Mouse (Mus musculus) CH12.LX (cell line): Measurements from ENCODE around the gene Dand5. TPM values are rescaled to one million over a fixed set of nuclear protein-coding genes. Genes with fewer than 3 reads are reported as not detected.
A peak's percentile ranks its signal among the peaks of the same experiment; 100 is the strongest.

Experiments
- DNase-seq: peaks from one replicate; pipeline ENCODE4 v3.0.0-alpha.2; 2013; ENCODE audit errors: extremely low read depth
- H3K27ac ChIP-seq: 2 replicates; pipeline ENCODE4 v1.5.1; 2012; ENCODE audit warnings: low read depth, mild to moderate bottlenecking, control low read depth, moderate library complexity; ENCODE audit not compliant: insufficient read depth
- H3K27me3 ChIP-seq: replicated peaks from 2 replicates; pipeline ENCODE3; 2012; ENCODE audit warnings: inconsistent platforms
- H3K36me3 ChIP-seq, 2 experiments: replicated peaks in 1 of 2; 2 replicates each; pipeline versions ENCODE3 to v1.6.1; 2012; ENCODE audit warnings: inconsistent platforms in 1 of 2, low read length in 1 of 2, mild to moderate bottlenecking in 1 of 2, mixed read lengths in 1 of 2, moderate library complexity in 1 of 2; ENCODE audit not compliant: control insufficient read depth in 1 of 2, insufficient read depth in 1 of 2
- H3K4me1 ChIP-seq, 2 experiments: 2 replicates each; pipeline ENCODE4 v1.6.1; 2012; ENCODE audit warnings: inconsistent platforms in 1 of 2, moderate library complexity in 1 of 2; ENCODE audit not compliant: insufficient read depth in 2 of 2, control insufficient read depth in 1 of 2
- H3K4me2 ChIP-seq: 2 replicates; pipeline ENCODE4 v1.6.1; 2012; ENCODE audit warnings: low read depth, mild to moderate bottlenecking, control low read depth; ENCODE audit not compliant: poor library complexity, insufficient read depth, severe bottlenecking
- H3K4me3 ChIP-seq, 3 experiments: fragments of 150-350 bp in 1 of 3; sonication (generic) in 1 of 3; replicated peaks in 1 of 3; 2 replicates each; pipeline versions ENCODE3 to v1.5.1; 2011 to 2012; ENCODE audit warnings: low read depth in 2 of 3, low read length in 2 of 3, mild to moderate bottlenecking in 2 of 3, moderate library complexity in 2 of 3, control low read depth in 1 of 3, improper control_type of control experiment in 1 of 3, inconsistent platforms in 1 of 3, mixed read lengths in 1 of 3; ENCODE audit not compliant: poor library complexity in 1 of 3
- H3K79me2 ChIP-seq: replicated peaks from 2 replicates; pipeline ENCODE4 v1.6.1; 2012; ENCODE audit warnings: mild to moderate bottlenecking, moderate library complexity; ENCODE audit not compliant: control insufficient read depth, poor library complexity, insufficient read depth, severe bottlenecking; ENCODE audit errors: extremely low read depth
- H3K9ac ChIP-seq: 2 replicates; pipeline ENCODE4 v1.6.1; 2012; ENCODE audit warnings: low read depth, mild to moderate bottlenecking, control low read depth, moderate library complexity; ENCODE audit not compliant: insufficient read depth
- H3K9me3 ChIP-seq: replicated peaks from 2 replicates; pipeline ENCODE3; 2012; ENCODE audit warnings: low read length, inconsistent platforms, mixed read lengths
- CHD1 ChIP-seq: IDR thresholded peaks from 2 replicates; pipeline ENCODE4 v1.6.1; 2012; ENCODE audit warnings: low read depth, low read length, improper control_type of control experiment, inconsistent platforms
- CHD2 ChIP-seq: IDR thresholded peaks from 2 replicates; pipeline ENCODE4 v1.6.1; 2011; ENCODE audit warnings: low read length, improper control_type of control experiment
- CTCF ChIP-seq, 2 experiments: IDR thresholded peaks in 1 of 2; conservative IDR thresholded peaks in 1 of 2; 2 replicates each; pipeline ENCODE4 v1.5.1; 2011 to 2012; ENCODE audit warnings: low read depth in 2 of 2, low read length in 2 of 2, improper control_type of control experiment in 1 of 2, inconsistent platforms in 1 of 2, mild to moderate bottlenecking in 1 of 2, moderate library complexity in 1 of 2
- ELF1 ChIP-seq: IDR thresholded peaks from 2 replicates; pipeline ENCODE4 v1.6.1; 2014; ENCODE audit warnings: low read depth, mild to moderate bottlenecking, inconsistent platforms, low read length, improper control_type of control experiment
- EP300 ChIP-seq: IDR thresholded peaks from 2 replicates; pipeline ENCODE4 v1.6.1; 2011; ENCODE audit warnings: low read length, improper control_type of control experiment
- ETS1 ChIP-seq: conservative IDR thresholded peaks from 2 replicates; pipeline ENCODE4 v1.6.1; 2012; ENCODE audit warnings: low read depth, mild to moderate bottlenecking, inconsistent platforms, low read length, improper control_type of control experiment, moderate library complexity
- GABPA ChIP-seq: IDR thresholded peaks from 2 replicates; pipeline ENCODE4 v1.6.1; 2012; ENCODE audit warnings: low read depth, low read length, improper control_type of control experiment, inconsistent platforms; ENCODE audit not compliant: insufficient replicate concordance
- IRF4 ChIP-seq: IDR thresholded peaks from 2 replicates; pipeline ENCODE4 v1.6.1; 2014; ENCODE audit warnings: low read depth, mild to moderate bottlenecking, inconsistent platforms, low read length, improper control_type of control experiment
- JUN ChIP-seq: IDR thresholded peaks from 2 replicates; pipeline ENCODE4 v1.6.1; 2011; ENCODE audit warnings: low read depth, mild to moderate bottlenecking, low read length, improper control_type of control experiment, moderate library complexity; ENCODE audit not compliant: insufficient read depth
- JUND ChIP-seq: conservative IDR thresholded peaks from 2 replicates; pipeline ENCODE4 v1.6.1; 2011; ENCODE audit warnings: low read depth, low read length, improper control_type of control experiment
- MAX ChIP-seq: IDR thresholded peaks from 2 replicates; pipeline ENCODE4 v1.6.1; 2011; ENCODE audit warnings: low read length, improper control_type of control experiment
- MAZ ChIP-seq: IDR thresholded peaks from 2 replicates; pipeline ENCODE4 v1.6.1; 2012; ENCODE audit warnings: low read depth, mild to moderate bottlenecking, inconsistent platforms, low read length, improper control_type of control experiment, moderate library complexity
- MEF2A ChIP-seq: IDR thresholded peaks from 2 replicates; pipeline ENCODE4 v1.6.1; 2014; ENCODE audit warnings: low read depth, mild to moderate bottlenecking, inconsistent platforms, low read length, improper control_type of control experiment, borderline replicate concordance
- MYC ChIP-seq: IDR thresholded peaks from 2 replicates; pipeline ENCODE4 v1.6.1; 2011; ENCODE audit warnings: low read depth, mild to moderate bottlenecking, improper control_type of control experiment, low read length
- NRF1 ChIP-seq: IDR thresholded peaks from 2 replicates; pipeline ENCODE4 v1.6.1; 2014; ENCODE audit warnings: low read depth, mild to moderate bottlenecking, inconsistent platforms, low read length, improper control_type of control experiment, moderate library complexity
- PAX5 ChIP-seq: IDR thresholded peaks from 2 replicates; pipeline ENCODE4 v1.6.1; 2012; ENCODE audit warnings: low read length, inconsistent platforms, mixed read lengths
- RCOR1 ChIP-seq: conservative IDR thresholded peaks from 2 replicates; pipeline ENCODE4 v1.6.1; 2012; ENCODE audit warnings: low read depth, mild to moderate bottlenecking, inconsistent platforms, low read length, improper control_type of control experiment
- SIN3A ChIP-seq: IDR thresholded peaks from 2 replicates; pipeline ENCODE4 v1.6.1; 2012; ENCODE audit warnings: low read length, improper control_type of control experiment, inconsistent platforms
- SMC3 ChIP-seq: IDR thresholded peaks from 2 replicates; pipeline ENCODE4 v1.6.1; 2011; ENCODE audit warnings: low read depth, low read length, improper control_type of control experiment
- TBP ChIP-seq: conservative IDR thresholded peaks from 2 replicates; pipeline ENCODE4 v1.6.1; 2011; ENCODE audit warnings: low read depth, low read length, improper control_type of control experiment
- UBTF ChIP-seq: IDR thresholded peaks from 2 replicates; pipeline ENCODE4 v1.6.1; 2012; ENCODE audit warnings: low read depth, mild to moderate bottlenecking, inconsistent platforms, low read length, improper control_type of control experiment, moderate library complexity
- USF2 ChIP-seq: conservative IDR thresholded peaks from 2 replicates; pipeline ENCODE4 v1.6.1; 2011; ENCODE audit warnings: low read depth, low read length, improper control_type of control experiment
- ZKSCAN1 ChIP-seq: IDR thresholded peaks from 2 replicates; pipeline ENCODE4 v1.6.1; 2012; ENCODE audit warnings: low read depth, inconsistent platforms, low read length, improper control_type of control experiment, borderline replicate concordance
- ZMIZ1 ChIP-seq: IDR thresholded peaks from 2 replicates; pipeline ENCODE4 v1.6.1; 2012; ENCODE audit warnings: low read depth, mild to moderate bottlenecking, inconsistent platforms, low read length, improper control_type of control experiment
- ZNF384 ChIP-seq: IDR thresholded peaks from 2 replicates; pipeline ENCODE4 v1.6.1; 2012; ENCODE audit warnings: low read depth, low read length, improper control_type of control experiment, inconsistent platforms
- dilution Hi-C: fragments of 300-500 bp; cut with MboI; formaldehyde crosslinking; loops from 2 replicates; pipeline ENCODE4 v1.14.3; 2020; ENCODE audit warnings: low sequenced_read_pairs; ENCODE audit not compliant: extremely low pct_unique_long_range_greater_than_20kb, extremely low pct_ligation_motif_present
- in situ Hi-C: fragments of 300-500 bp; cut with MboI; formaldehyde crosslinking; loops from 3 replicates; pipeline ENCODE4 v1.14.3; 2019; ENCODE audit warnings: low sequenced_read_pairs, low pct_ligation_motif_present, low pct_unique_long_range_greater_than_20kb, mixed read lengths
- polyA plus RNA-seq: library from polyadenylated mRNA; unstranded; fragments of >175 nt; gene quantifications from 2 replicates; pipeline ENCODE4 v1.2.1, GENCODE M21; 2012; ENCODE audit warnings: low read depth; ENCODE audit not compliant: insufficient read length
- total RNA-seq, 2 experiments: library from RNA; depleted of rRNA; stranded (reverse); fragments of 300-350 nt in 1 of 2; fragments of >200 nt in 1 of 2; gene quantifications; 2 replicates each; pipeline ENCODE4 v1.2.3; 2012 to 2014

The Dand5 gene
- total and polyA plus RNA-seq, 3 experiments: 1.4 to 1.7 (median 1.5) TPM

DNA sequence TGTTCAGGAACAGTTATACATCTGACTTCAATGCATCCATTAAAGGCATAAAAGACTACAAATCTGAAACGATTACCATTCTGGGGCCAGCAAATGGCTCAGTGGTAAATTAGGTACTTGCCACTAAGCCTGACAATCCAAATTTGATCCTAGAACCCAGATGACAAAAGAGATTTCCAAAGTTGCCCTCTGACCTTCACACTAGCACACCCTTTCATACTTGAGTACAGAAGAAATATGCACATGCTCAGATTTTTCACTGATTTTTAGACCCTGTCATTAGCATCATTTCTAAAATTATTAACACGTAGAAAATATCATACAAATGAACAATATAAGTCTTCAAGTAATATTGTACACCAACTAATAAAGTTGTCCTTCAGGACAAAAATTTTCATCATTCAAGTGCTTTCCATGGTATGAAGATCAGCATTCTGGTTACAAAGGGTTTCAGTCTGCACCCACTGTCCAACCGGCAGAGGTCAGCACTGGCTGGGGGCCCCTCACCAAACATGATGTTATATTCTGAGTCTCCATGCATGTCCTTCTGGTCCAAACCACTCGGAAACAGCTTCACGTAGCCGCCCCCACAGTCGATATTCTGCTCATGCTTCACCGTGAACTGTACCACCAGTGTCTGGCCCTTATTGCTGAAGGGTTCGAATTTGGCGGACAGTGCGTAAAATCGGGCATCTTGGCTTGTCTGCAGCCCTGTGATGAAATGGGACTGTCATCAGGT, 22.9 kb upstream of the Dand5 start (continued):
- no peak for TF ChIP-seq PAX5
- 0 out of 2 replicates have a peak, but pooled peaks have one; percentile 13 for TF ChIP-seq MAX
- no peak for TF ChIP-seq CHD2
- peak in 1 of 2 experiments; percentile 67; a peak in 2 of 4 replicates for TF ChIP-seq CTCF (conservative IDR thresholded peaks at IDR 0.05 in 1 of 2, IDR thresholded peaks at IDR 0.05 in 1 of 2; ENCODE audit: low read depth in 2 of 2, low read length in 2 of 2)
- no peak for TF ChIP-seq MEF2A
- no peak for TF ChIP-seq IRF4
- no peak for TF ChIP-seq ZMIZ1
- no peak for TF ChIP-seq CHD1
- TF ChIP-seq JUN: no peak
- no peak for TF ChIP-seq ZNF384
- no peak for TF ChIP-seq EP300
- TF ChIP-seq MYC: no peak
- TF ChIP-seq ELF1: no peak

DNA sequence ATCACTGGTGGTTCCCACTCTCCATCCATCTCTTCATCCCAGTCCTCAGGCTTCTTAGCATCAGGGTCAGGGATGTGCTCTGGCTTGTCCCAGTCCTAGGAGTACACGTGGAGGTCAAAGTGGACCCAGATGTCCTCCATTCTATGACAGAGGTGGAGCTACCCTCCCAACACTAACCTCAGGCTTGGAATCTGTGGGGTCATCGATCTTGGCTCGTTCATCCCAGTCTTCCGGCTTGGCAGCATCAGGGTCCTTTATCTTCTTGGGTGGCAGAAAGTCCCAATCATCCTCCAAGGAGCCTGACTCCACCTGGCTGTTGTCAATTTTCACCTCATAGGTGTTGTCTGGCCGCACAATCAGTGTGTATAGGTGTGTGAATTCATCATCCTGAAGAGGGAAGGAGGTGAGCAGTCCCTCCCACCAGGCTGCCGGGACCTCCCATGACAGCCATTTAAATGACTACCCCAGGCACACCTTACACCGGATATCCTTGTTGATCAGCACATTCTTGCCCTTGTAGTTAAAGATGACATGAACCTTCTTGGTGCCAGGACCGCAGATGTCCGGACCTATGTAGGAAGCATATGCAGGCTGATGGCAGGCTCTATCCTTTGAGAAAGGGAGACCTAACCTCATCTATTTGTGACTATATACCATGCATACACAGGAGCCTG, 21.9 kb upstream of the Dand5 start:
- H3K27ac ChIP-seq: no peak overlapping the region
- in situ Hi-C loops: loop anchor here (5.0 kb wide), 1 partner anchor 43 kb away; no protein-coding TSS in a partner anchor
- peaks cover 41 to 49% of the 10 kb centered on the region in 2 experiments for H3K36me3 ChIP-seq
- H3K27me3 ChIP-seq: no peaks in the 10 kb centered on the region
- dilution Hi-C loops: no loop called here
- peaks cover 39% of the 10 kb centered on the region for H3K79me2 ChIP-seq
- peak overlapping the region; percentile 64 for H3K4me2 ChIP-seq
- H3K9ac ChIP-seq: peak overlapping the region; percentile 85; the same call in 1 of the 2 replicates
- peak overlapping the region; percentile 5 to 89 (median 80) for H3K4me3 ChIP-seq
- no peak for TF ChIP-seq PAX5
- no peak for TF ChIP-seq ZKSCAN1
- TF ChIP-seq NRF1: no peak
- TF ChIP-seq GABPA: no peak
- no peak for TF ChIP-seq RCOR1
- TF ChIP-seq MAX: no peak
- no peak for TF ChIP-seq JUND
- no peak for TF ChIP-seq ZNF384
- TF ChIP-seq EP300: no peak
- no peak for TF ChIP-seq TBP
- no peak for TF ChIP-seq MAZ
- no peak for TF ChIP-seq CTCF (conservative IDR thresholded peaks at IDR 0.05 in 1 of 2, IDR thresholded peaks at IDR 0.05 in 1 of 2; ENCODE audit: low read depth in 2 of 2, low read length in 2 of 2)
- no peak for TF ChIP-seq USF2
- no peak for TF ChIP-seq MYC
- no peak for TF ChIP-seq SIN3A
- TF ChIP-seq ETS1: no peak
- TF ChIP-seq UBTF: no peak
- no peak for TF ChIP-seq SMC3
- TF ChIP-seq JUN: no peak
- no peak for TF ChIP-seq CHD2
- TF ChIP-seq, all 38 proteins: peak for 0
- DNase-seq: no peak
- Histone ChIP-seq H3K4me1 (peaks cover 13 to 46% of the 10 kb centered on the region in 2 experiments), H3K9me3 (no peaks in the 10 kb centered on the region)
